Mouse (Mus musculus): ENCODE results near the gene Atp6v1a. TPM values are rescaled to one million over a fixed set of nuclear protein-coding genes. Genes with fewer than 3 reads are reported as not detected.

Gene Atp6v1a
- polyA plus RNA-seq, 1 experiment from 2014 or later, result 84.8 TPM

DNA sequence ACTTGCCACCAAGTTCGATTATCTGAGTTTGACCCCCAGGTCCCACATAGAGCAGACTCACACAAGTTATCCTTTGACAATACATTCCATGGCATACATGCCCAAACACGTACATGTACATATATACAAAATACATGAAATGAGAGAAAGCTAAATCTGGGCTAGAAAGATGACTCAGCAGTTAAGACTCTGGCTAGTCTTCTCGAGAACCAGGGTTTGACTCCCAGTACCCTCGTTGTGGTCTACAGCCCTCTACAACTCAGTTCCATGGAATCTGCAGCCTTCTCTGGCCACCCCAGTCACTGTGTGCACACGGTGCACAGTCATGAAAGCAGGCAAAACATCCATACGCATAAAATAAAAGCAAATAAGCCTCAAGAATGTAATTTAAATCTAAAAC, 87.1 kb downstream of the Atp6v1a start:
- ATAC-seq, result no peak
- WGBS, result 86% methylated on average over 6 of the region's 6 CpGs

DNA sequence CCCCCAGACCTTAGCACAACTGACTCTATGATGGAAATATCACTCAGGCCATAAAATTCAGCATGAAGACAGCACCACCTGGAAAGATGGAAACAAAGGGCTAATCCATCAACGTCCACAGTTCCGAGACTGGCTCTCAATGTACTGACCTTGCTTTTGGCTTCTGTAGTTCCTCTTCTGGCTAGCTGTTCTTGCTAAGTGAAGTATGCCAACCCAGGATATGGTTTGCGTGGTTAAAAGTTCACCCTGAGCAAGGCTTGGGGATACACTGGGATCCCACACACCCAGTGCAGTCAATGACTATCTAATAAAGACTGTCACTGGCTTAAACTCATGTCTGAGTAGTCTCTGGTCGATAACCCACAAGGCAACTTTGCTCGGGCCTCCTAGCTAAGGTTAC, 89.4 kb downstream of the Atp6v1a start:
- Histone ChIP-seq H3K27me3 (no peaks in the 10 kb centered on the region), H3K9ac (replicated peaks) (no peak overlapping the region), H3K9me3 (no peaks in the 10 kb centered on the region), H3K36me3 (no peaks in the 10 kb centered on the region), H3K27ac (no peak overlapping the region), H3K4me2 (replicated peaks) (no peak overlapping the region), H3K4me1 (replicated peaks) (no peaks in the 10 kb centered on the region), H3K4me3 (replicated peaks) (no peak overlapping the region)
- ATAC-seq, result no peak
- WGBS, result 91% methylated on average over 5 of the region's 5 CpGs

More for the DNA sequence above, 87.1 kb downstream of the Atp6v1a start:
- H3K27me3 ChIP-seq, result no peaks in the 10 kb centered on the region
- no peaks in the 10 kb centered on the region for H3K9me3 ChIP-seq
- no peak overlapping the region for H3K4me3 ChIP-seq (replicated peaks)
- H3K27ac ChIP-seq, result no peak overlapping the region
- H3K4me1 ChIP-seq (replicated peaks), result no peaks in the 10 kb centered on the region
- no peaks in the 10 kb centered on the region for H3K36me3 ChIP-seq
- H3K9ac ChIP-seq (replicated peaks), result no peak overlapping the region
- no peak overlapping the region for H3K4me2 ChIP-seq (replicated peaks)

DNA sequence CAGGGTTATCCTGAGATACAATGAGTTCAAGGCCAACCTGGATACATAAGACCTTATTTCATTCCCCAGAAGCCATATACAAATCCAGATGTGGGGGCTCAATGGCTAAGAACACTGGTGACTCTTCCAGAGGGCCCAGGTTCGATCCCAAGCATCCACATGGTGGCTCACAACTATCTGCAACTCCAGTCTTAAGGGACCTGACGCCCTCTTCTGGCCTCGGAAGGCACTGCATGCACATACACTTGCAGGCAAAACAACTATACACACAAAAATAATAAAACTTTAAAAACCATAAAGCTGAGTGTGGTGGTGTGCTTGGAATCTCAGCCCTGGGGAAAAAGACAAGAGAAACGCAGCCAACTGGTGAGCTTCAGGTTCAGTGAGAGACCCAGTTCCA, 100.4 kb downstream of the Atp6v1a start:
- H3K36me3 ChIP-seq, result no peaks in the 10 kb centered on the region
- H3K9ac ChIP-seq (replicated peaks), result no peak overlapping the region
- H3K4me1 ChIP-seq (replicated peaks), result no peaks in the 10 kb centered on the region
- WGBS, result 83% methylated on average over 4 of the region's 4 CpGs
- H3K4me2 ChIP-seq (replicated peaks), result no peak overlapping the region
- no peaks in the 10 kb centered on the region for H3K9me3 ChIP-seq
- no peaks in the 10 kb centered on the region for H3K27me3 ChIP-seq
- H3K27ac ChIP-seq, result no peak overlapping the region
- ATAC-seq, result no peak
- H3K4me3 ChIP-seq (replicated peaks), result no peak overlapping the region

Other genes with a start within 250 kb of the Atp6v1a start
- 13.8 and 14.1 TPM in 2 replicates for gene Ccdc191, start 249.9 kb downstream of the Atp6v1a start, polyA plus RNA-seq (2015; fragmentation: Nextera tagmentation; extraction: Ambion mirVana)
- gene Qtrt2, start 212.9 kb downstream of the Atp6v1a start, polyA plus RNA-seq (2015; fragmentation: Nextera tagmentation; extraction: Ambion mirVana), result 20.3 and 20.4 TPM in 2 replicates
- gene Zdhhc23, start 159.9 kb downstream of the Atp6v1a start, polyA plus RNA-seq (2015; fragmentation: Nextera tagmentation; extraction: Ambion mirVana), result 1.0 and 1.4 TPM in 2 replicates
- gene Gramd1c, start 76.4 kb downstream of the Atp6v1a start, polyA plus RNA-seq (2015; fragmentation: Nextera tagmentation; extraction: Ambion mirVana), result 2.0 and 2.2 TPM in 2 replicates
- gene Naa50, start 125 bp upstream of the Atp6v1a start, polyA plus RNA-seq (2015; fragmentation: Nextera tagmentation; extraction: Ambion mirVana), result 71.2 and 74.9 TPM in 2 replicates
- 2.7 and 3.4 TPM in 2 replicates for gene Usf3, start 33.5 kb upstream of the Atp6v1a start, polyA plus RNA-seq (2015; fragmentation: Nextera tagmentation; extraction: Ambion mirVana)
- 3.3 and 3.5 TPM in 2 replicates for gene Sidt1, start 193.5 kb upstream of the Atp6v1a start, polyA plus RNA-seq (2015; fragmentation: Nextera tagmentation; extraction: Ambion mirVana)
- gene Spice1, start 207.4 kb upstream of the Atp6v1a start, polyA plus RNA-seq (2015; fragmentation: Nextera tagmentation; extraction: Ambion mirVana), result 14.9 and 15.5 TPM in 2 replicates

Measured in midbrain, embryonic 13.5 days (tissue).